Mouse (Mus musculus) olfactory bulb, adult 2 months (tissue): Measurements from ENCODE around the gene Usp13.

ENCODE experiments used
- CTCF ChIP-seq: fragments of 200-500 bp; IDR thresholded peaks from 2 replicates; pipeline ENCODE4 v1.5.1; 2012; ENCODE audit warnings: low read depth, mild to moderate bottlenecking, low read length, moderate library complexity; ENCODE audit not compliant: insufficient read depth
- POLR2A ChIP-seq: fragments of 200-500 bp; IDR thresholded peaks from 2 replicates; pipeline ENCODE4 v1.6.1; 2012; ENCODE audit warnings: mild to moderate bottlenecking, low read depth, low read length, moderate library complexity; ENCODE audit not compliant: insufficient read depth

DNA sequence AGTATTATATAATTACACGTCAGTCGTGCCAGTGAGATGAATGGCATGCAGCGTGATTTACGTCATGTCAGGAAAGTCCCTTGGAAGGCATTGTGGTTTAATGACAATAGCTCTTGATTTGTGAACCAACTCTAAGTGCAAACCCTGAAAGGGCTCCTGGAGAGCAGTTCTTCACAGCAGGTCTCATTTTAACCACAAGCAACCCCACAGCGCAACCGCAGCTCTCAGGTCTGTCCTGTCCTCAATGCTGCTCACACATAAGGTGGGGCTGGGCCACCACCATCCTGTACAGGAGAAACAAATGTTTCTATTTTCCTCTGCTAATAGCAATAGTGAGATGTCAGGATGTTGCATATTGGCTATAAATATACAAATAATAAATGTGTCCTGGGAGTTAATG is 161.9 kb downstream of the Usp13 start:
- TF ChIP-seq POLR2A (no peak), CTCF (no peak)
